Mouse (Mus musculus) retina, postnatal 7 days (tissue): ENCODE results near the gene Zfp936.
"Not testable (repeated sequence)": the region's sequence is repeated elsewhere in the genome, so short reads cannot be mapped to it uniquely, and the experiment has no call there.

Experiments used
- DNase-seq: peaks from one replicate; pipeline ENCODE4 v3.0.0-alpha.2; 2012; ENCODE audit warnings: low read depth, low spot score

Zfp936 gene

GRCm38 (mm10) chr7:43113929-43114328 lies at the start of gene Zfp936:
Gene Zfp936, plus strand, starts transcription at chr7:43114229.
- not testable (repeated sequence) for DNase-seq

- DNase-seq = no peak
These were observed 36.2 kb upstream of the Zfp936 start for GRCm38 (mm10) chr7:43077831-43078230.

- not testable (repeated sequence) for DNase-seq
These were observed 14.7 kb downstream of the Zfp936 start for GRCm38 (mm10) chr7:43128691-43129090.

- not testable (repeated sequence) for DNase-seq
These were observed 50.1 kb downstream of the Zfp936 start for GRCm38 (mm10) chr7:43164121-43164520.

GRCm38 (mm10) chr7:43167101-43167500 lies 53.1 kb downstream of the Zfp936 start:
- DNase-seq = not testable (repeated sequence)

GRCm38 (mm10) chr7:43167811-43168210 lies 53.8 kb downstream of the Zfp936 start:
- DNase-seq = not testable (repeated sequence)

- DNase-seq = not testable (repeated sequence)
These were observed 54.2 kb downstream of the Zfp936 start for GRCm38 (mm10) chr7:43168212-43168611.

GRCm38 (mm10) chr7:43177003-43177702 lies 63.1 kb downstream of the Zfp936 start:
- DNase-seq = no peak

GRCm38 (mm10) chr7:43213781-43214180 lies 99.8 kb downstream of the Zfp936 start:
- DNase-seq = not testable (repeated sequence)
